13 mouse cellular contexts compared by ENCODE assay signal in the genomic region with DNA sequence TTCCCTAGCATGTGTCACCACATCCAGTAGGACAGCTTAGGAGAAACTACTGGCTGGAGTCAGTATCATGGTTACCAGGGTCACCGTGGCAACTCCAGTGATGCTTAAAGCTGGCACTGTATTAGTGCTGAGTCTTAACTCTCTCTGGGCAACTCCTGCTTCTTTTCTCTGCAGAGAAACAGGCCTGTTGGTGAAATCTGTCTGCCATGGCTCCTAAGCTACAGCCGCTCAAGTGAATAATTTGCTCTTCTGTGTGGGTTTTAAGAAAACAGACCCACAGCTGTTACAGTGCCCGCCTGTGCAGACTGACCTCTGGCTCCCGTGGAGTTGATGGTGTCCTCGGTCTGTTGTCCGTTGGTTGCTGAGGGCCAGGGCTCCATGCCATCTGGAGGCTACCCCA.
DNase-seq lines count a peak whose midpoint lies in the region; ATAC-seq lines count a peak whose summit lies in the region.
"Had no signal": no experiment of that assay in that cellular context is flagged by ENCODE, and none has a peak within 500 bp of the region (broad histone marks: within the 10 kb centered on the region; RNA-seq: fewer than 3 reads in every experiment).

No protein-coding gene starts in this region.

- no peaks in the 10 kb centered on the region for H3K27me3 ChIP-seq in hindbrain, embryonic 11.5 days (ENCODE audit: control insufficient read depth, insufficient read depth, low read length)
- H3K27me3 ChIP-seq in midbrain, embryonic 14.5 days (ENCODE audit: control insufficient read depth, insufficient read depth, low read length), result no peaks in the 10 kb centered on the region
- H3K27me3 ChIP-seq: embryonic facial prominence, embryonic 12.5 days; liver, embryonic 15.5 days; megakaryocyte, embryonic 14.5 days had no signal

- H3K9ac ChIP-seq in hindbrain, embryonic 11.5 days (ENCODE audit: low read depth, low read length), result no peak overlapping the region
- H3K9ac ChIP-seq in midbrain, embryonic 14.5 days (replicated peaks; ENCODE audit: low read length), result no peak overlapping the region
- H3K9ac ChIP-seq: embryonic facial prominence, embryonic 12.5 days; liver, embryonic 15.5 days had no signal

- peak overlapping the region; percentile 58 for H3K27ac ChIP-seq in hindbrain, embryonic 11.5 days (ENCODE audit: low read depth, low read length)
- 0 out of 2 replicates have a peak overlapping the region, but pooled peaks have one; percentile 45 for H3K27ac ChIP-seq in midbrain, embryonic 14.5 days (replicated peaks; ENCODE audit: low read depth, low read length)
- H3K27ac ChIP-seq: embryonic facial prominence, embryonic 12.5 days; liver, embryonic 15.5 days had no signal

- WGBS in hindbrain, embryonic 11.5 days, result 36% methylated on average over 6 of the region's 6 CpGs
- 44% methylated on average over 6 of the region's 6 CpGs for WGBS in midbrain, embryonic 14.5 days

- no peak overlapping the region for H3K4me2 ChIP-seq in hindbrain, embryonic 11.5 days (replicated peaks; ENCODE audit: low read depth, low read length)
- H3K4me2 ChIP-seq in midbrain, embryonic 14.5 days (ENCODE audit: low read length), result no peak overlapping the region
- H3K4me2 ChIP-seq: embryonic facial prominence, embryonic 12.5 days; liver, embryonic 15.5 days had no signal

- no peak overlapping the region for H3K4me3 ChIP-seq in hindbrain, embryonic 11.5 days (ENCODE audit: low read depth, low read length)
- H3K4me3 ChIP-seq in midbrain, embryonic 14.5 days (replicated peaks; ENCODE audit: low read depth, low read length), result no peak overlapping the region
- H3K4me3 ChIP-seq: embryonic facial prominence, embryonic 12.5 days; liver, embryonic 15.5 days; megakaryocyte, embryonic 14.5 days had no signal

- ATAC-seq in hindbrain, embryonic 11.5 days (ENCODE audit: low FRiP score), result peak; percentile 67
- no peak for ATAC-seq in midbrain, embryonic 14.5 days (ENCODE audit: low FRiP score, low TSS enrichment)
- no peak for ATAC-seq in activated CD4-positive, CD25-positive, alpha-beta regulatory T cell, adult 4 months

- H3K4me1 ChIP-seq in hindbrain, embryonic 11.5 days (replicated peaks; ENCODE audit: control insufficient read depth, insufficient read depth, low read length), result peaks cover 9% of the 10 kb centered on the region
- peaks cover 22% of the 10 kb centered on the region; the same call in 1 of the 2 replicates for H3K4me1 ChIP-seq in midbrain, embryonic 14.5 days (ENCODE audit: control insufficient read depth, insufficient read depth, low read length)
- H3K4me1 ChIP-seq: embryonic facial prominence, embryonic 12.5 days had no signal

- no peaks in the 10 kb centered on the region for H3K36me3 ChIP-seq in hindbrain, embryonic 11.5 days (ENCODE audit: control insufficient read depth, insufficient read depth, low read length)
- H3K36me3 ChIP-seq in midbrain, embryonic 14.5 days (ENCODE audit: control insufficient read depth, insufficient read depth, low read length), result no peaks in the 10 kb centered on the region
- H3K36me3 ChIP-seq: embryonic facial prominence, embryonic 12.5 days; liver, embryonic 15.5 days had no signal

- peak; percentile 26 for DNase-seq in adrenal gland, postnatal 14 days
- no peak for DNase-seq in adrenal gland, postnatal 10 days
- DNase-seq in embryo, embryonic 11 days, result peak; percentile 33
- peak; percentile 60 for DNase-seq in hindbrain, embryonic 11.5 days (ENCODE audit: low spot score)
- peak; percentile 52 for DNase-seq in midbrain, embryonic 14.5 days
- no peak for DNase-seq in heart, adult 11 months
- DNase-seq in lung, postnatal 14 days, result no peak
- DNase-seq: adrenal gland, adult 8-10 months; gastrocnemius, postnatal 10 days had no signal

- H3K9me3 ChIP-seq in hindbrain, embryonic 11.5 days (ENCODE audit: control insufficient read depth, low read length), result no peaks in the 10 kb centered on the region
- no peaks in the 10 kb centered on the region for H3K9me3 ChIP-seq in midbrain, embryonic 14.5 days (ENCODE audit: control insufficient read depth, low read length)
- H3K9me3 ChIP-seq: embryonic facial prominence, embryonic 12.5 days; liver, embryonic 15.5 days; megakaryocyte, embryonic 14.5 days had no signal

Comparison
In these comparisons a context has a peak if more than half of its experiments do, and no peak if none do; other contexts are left out.
1. DNase-seq: peak in adrenal gland, postnatal 14 days (single experiment), embryo, embryonic 11 days (single experiment), hindbrain, embryonic 11.5 days (single experiment) and midbrain, embryonic 14.5 days (single experiment); none in adrenal gland, postnatal 10 days (single experiment), heart, adult 11 months (single experiment) and lung, postnatal 14 days (single experiment).